Mouse (Mus musculus) neural tube, embryonic 11.5 days (tissue): ENCODE results near the gene Rbm31y. TPM values are rescaled to one million over a fixed set of nuclear protein-coding genes. Genes with fewer than 3 reads are reported as not detected.
"Not testable (repeated sequence)": the region's sequence is repeated elsewhere in the genome, so short reads cannot be mapped to it uniquely, and the experiment has no call there.

Experiments
- ATAC-seq: fragments of 200-750 bp; cut with Nextera tagmentation; 2 replicates; pipeline ENCODE4 v1.8.0; 2017; ENCODE audit warnings: moderate number of reproducible peaks, mild to moderate bottlenecking, moderate TSS enrichment, moderate library complexity; ENCODE audit not compliant: insufficient read depth, low FRiP score, low TSS enrichment
- DNase-seq: peaks from one replicate; pipeline ENCODE4 v3.0.0-alpha.2; 2015; ENCODE audit warnings: low spot score
- H3K27ac ChIP-seq: fragments of 300-500 bp; sonication (generic); 2 replicates; pipeline ENCODE4 v1.5.1; 2014; ENCODE audit warnings: low read depth, mild to moderate bottlenecking, low read length
- H3K27me3 ChIP-seq: fragments of 300-500 bp; sonication (generic); 2 replicates; pipeline ENCODE4 v1.6.1; 2014; ENCODE audit warnings: mild to moderate bottlenecking, low read length, mixed read lengths; ENCODE audit not compliant: control insufficient read depth, insufficient read depth
- H3K36me3 ChIP-seq: fragments of 300-500 bp; sonication (generic); 2 replicates; pipeline ENCODE4 v1.6.1; 2014; ENCODE audit warnings: mild to moderate bottlenecking, low read length, moderate library complexity, mixed read lengths; ENCODE audit not compliant: control insufficient read depth, insufficient read depth
- H3K4me1 ChIP-seq: fragments of 300-500 bp; sonication (generic); 2 replicates; pipeline ENCODE4 v1.6.1; 2014; ENCODE audit warnings: low read length, mixed read lengths; ENCODE audit not compliant: control insufficient read depth, insufficient read depth
- H3K4me2 ChIP-seq: fragments of 300-500 bp; sonication (generic); 2 replicates; pipeline ENCODE4 v1.6.1; 2014; ENCODE audit warnings: low read depth, mild to moderate bottlenecking, moderate library complexity
- H3K4me3 ChIP-seq: fragments of 300-500 bp; sonication (generic); 2 replicates; pipeline ENCODE4 v1.5.1; 2014; ENCODE audit warnings: low read depth, low read length
- H3K9ac ChIP-seq: fragments of 300-500 bp; sonication (generic); 2 replicates; pipeline ENCODE4 v1.6.1; 2014; ENCODE audit warnings: mild to moderate bottlenecking, low read length
- H3K9me3 ChIP-seq: fragments of 300-500 bp; sonication (generic); 2 replicates; pipeline ENCODE4 v1.6.1; 2016; ENCODE audit warnings: low read length; ENCODE audit not compliant: control insufficient read depth
- WGBS: fragments of 180-500 bp; shearing (Covaris S2); extraction: QIAGEN DNeasy Blood & Tissue Kit; methylation state at CpG from one replicate; pipeline ENCODE4 v1.1.7; 2014; 5-methylcytosine and 5-hydroxymethylcytosine counted together
- polyA plus RNA-seq: library from polyadenylated mRNA; unstranded; fragments of >200 nt; fragmentation: Nextera tagmentation; extraction: Ambion mirVana; gene quantifications from 2 replicates; pipeline ENCODE4 v1.2.1, GENCODE M21; 2014

The Rbm31y gene
- polyA plus RNA-seq, result not detected in 2 replicates

GRCm38 (mm10) chrY:17400461-17400860 lies at the start of gene Rbm31y:
Gene Rbm31y (plus strand): TSS chrY:17400761.
- H3K36me3 ChIP-seq, H3K4me2 ChIP-seq, H3K9ac ChIP-seq, H3K27me3 ChIP-seq, DNase-seq, H3K9me3 ChIP-seq, H3K27ac ChIP-seq, ATAC-seq, H3K4me1 ChIP-seq, H3K4me3 ChIP-seq: not testable (repeated sequence)
- WGBS, result no CpG with 5 or more reads among the region's 11 CpGs
